Mouse (Mus musculus) C2C12 (cell line): Measurements from ENCODE around the gene Txndc16. TPM values are rescaled to one million over a fixed set of nuclear protein-coding genes. Genes with fewer than 3 reads are reported as not detected.

Experiments used
- H3K27me3 ChIP-seq: one replicate; pipeline ENCODE4 v1.6.1; 2011; ENCODE audit not compliant: control insufficient read depth, insufficient read depth, insufficient read length
- H3K36me3 ChIP-seq: one replicate; pipeline ENCODE4 v1.6.1; 2011; ENCODE audit not compliant: control insufficient read depth, insufficient read depth
- H3K4me3 ChIP-seq: one replicate; pipeline ENCODE4 v1.5.1; 2011; ENCODE audit warnings: mild to moderate bottlenecking, control low read depth; ENCODE audit not compliant: poor library complexity, insufficient read depth, severe bottlenecking
- H3K79me2 ChIP-seq: one replicate; pipeline ENCODE4 v1.6.1; 2011; ENCODE audit not compliant: control insufficient read depth, insufficient read depth
- H3K79me3 ChIP-seq: one replicate; pipeline ENCODE4 v1.6.1; 2011; ENCODE audit warnings: low read depth, control low read depth
- H3ac ChIP-seq: one replicate; pipeline ENCODE3; 2011; ENCODE audit warnings: low read depth; ENCODE audit not compliant: control insufficient read depth, insufficient read length
- CEBPB ChIP-seq: IDR thresholded peaks from one replicate; pipeline ENCODE4 v1.6.1; 2011; ENCODE audit warnings: low read depth, mild to moderate bottlenecking, control low read depth, moderate library complexity
- CTCF ChIP-seq: IDR thresholded peaks from one replicate; pipeline ENCODE4 v1.5.1; 2011; ENCODE audit not compliant: control insufficient read depth, insufficient read depth, insufficient read length
- FOSL1 ChIP-seq: IDR thresholded peaks from one replicate; pipeline ENCODE4 v1.8.0; 2011; ENCODE audit warnings: mild to moderate bottlenecking, low read length; ENCODE audit not compliant: poor library complexity, insufficient read depth, severe bottlenecking
- MAX ChIP-seq: IDR thresholded peaks from one replicate; pipeline ENCODE4 v1.6.1; 2011; ENCODE audit warnings: mild to moderate bottlenecking, control low read depth
- MYOD1 ChIP-seq: IDR thresholded peaks from one replicate; pipeline ENCODE4 v1.6.1; 2011; ENCODE audit warnings: low read depth; ENCODE audit not compliant: control insufficient read depth, insufficient read length
- MYOG ChIP-seq: IDR thresholded peaks from one replicate; pipeline ENCODE4 v1.6.1; 2011; ENCODE audit not compliant: control insufficient read depth, insufficient read length; ENCODE audit errors: extremely low read depth
- USF1 ChIP-seq: IDR thresholded peaks from one replicate; pipeline ENCODE4 v1.6.1; 2011; ENCODE audit warnings: low read depth, mild to moderate bottlenecking, control low read depth, moderate library complexity
- polyA plus RNA-seq: library from polyadenylated mRNA; unstranded; fragments of >200 nt; fragmentation: generic; extraction: Trizol; gene quantifications from one replicate; pipeline ENCODE4 v1.2.1, GENCODE M21; 2012; ENCODE audit warnings: missing spikeins

Gene Txndc16
- polyA plus RNA-seq, 1 experiment: 0.67 TPM

- no peak for TF ChIP-seq CTCF
- TF ChIP-seq MAX: no peak
- Histone ChIP-seq H3K27me3 (peaks cover 4% of the 10 kb centered on the region), H3K79me2 (no peaks in the 10 kb centered on the region), H3K79me3 (no peaks in the 10 kb centered on the region), H3K4me3 (no peak overlapping the region), H3ac (no peak overlapping the region), H3K36me3 (no peaks in the 10 kb centered on the region)
Measured at GRCm38 (mm10) chr14:45175012-45175740, 45.0 kb downstream of the Txndc16 start.

GRCm38 (mm10) chr14:45172260-45172659 is 47.9 kb downstream of the Txndc16 start:
- TF ChIP-seq CTCF: no peak
- no peak for TF ChIP-seq MYOD1
- TF ChIP-seq MYOG: no peak
- no peak for TF ChIP-seq CEBPB
- TF ChIP-seq MAX: no peak
- no peak for TF ChIP-seq USF1
- TF ChIP-seq FOSL1: no peak
- no peak overlapping the region for H3K4me3 ChIP-seq
- no peaks in the 10 kb centered on the region for H3K79me2 ChIP-seq
- peaks cover 4% of the 10 kb centered on the region for H3K27me3 ChIP-seq
- H3ac ChIP-seq: no peak overlapping the region
- H3K79me3 ChIP-seq: no peaks in the 10 kb centered on the region
- H3K36me3 ChIP-seq: no peaks in the 10 kb centered on the region

GRCm38 (mm10) chr14:45167366-45167765 is 52.8 kb downstream of the Txndc16 start:
- Histone ChIP-seq H3K4me3 (no peak overlapping the region), H3K79me2 (no peaks in the 10 kb centered on the region), H3K36me3 (no peaks in the 10 kb centered on the region), H3K27me3 (no peaks in the 10 kb centered on the region), H3ac (no peak overlapping the region), H3K79me3 (no peaks in the 10 kb centered on the region)
- TF ChIP-seq MYOG (no peak), CEBPB (no peak), FOSL1 (no peak), CTCF (no peak), MAX (no peak), USF1 (no peak), MYOD1 (no peak)

- TF ChIP-seq MYOG: no peak
- no peak for TF ChIP-seq USF1
- no peak for TF ChIP-seq CTCF
- no peak for TF ChIP-seq MYOD1
- no peak for TF ChIP-seq CEBPB
- no peak for TF ChIP-seq MAX
- no peak for TF ChIP-seq FOSL1
- H3K79me3 ChIP-seq: no peaks in the 10 kb centered on the region
- H3K36me3 ChIP-seq: no peaks in the 10 kb centered on the region
- H3ac ChIP-seq: no peak overlapping the region
- H3K79me2 ChIP-seq: no peaks in the 10 kb centered on the region
- H3K4me3 ChIP-seq: no peak overlapping the region
- no peaks in the 10 kb centered on the region for H3K27me3 ChIP-seq
Measured at GRCm38 (mm10) chr14:45155511-45156173, 64.5 kb downstream of the Txndc16 start.

GRCm38 (mm10) chr14:45153258-45153657 is 66.9 kb downstream of the Txndc16 start:
- Histone ChIP-seq H3K79me3 (no peaks in the 10 kb centered on the region), H3K36me3 (no peaks in the 10 kb centered on the region), H3ac (no peak overlapping the region), H3K79me2 (no peaks in the 10 kb centered on the region), H3K27me3 (no peaks in the 10 kb centered on the region), H3K4me3 (no peak overlapping the region)
- no peak for TF ChIP-seq CEBPB
- no peak for TF ChIP-seq USF1
- no peak for TF ChIP-seq MAX
- no peak for TF ChIP-seq CTCF

GRCm38 (mm10) chr14:45142511-45142910 is 77.6 kb downstream of the Txndc16 start:
- H3K36me3 ChIP-seq: no peaks in the 10 kb centered on the region
- no peak overlapping the region for H3ac ChIP-seq
- no peaks in the 10 kb centered on the region for H3K79me3 ChIP-seq
- no peak overlapping the region for H3K4me3 ChIP-seq
- no peak for TF ChIP-seq MYOD1
- no peak for TF ChIP-seq CTCF
- no peak for TF ChIP-seq MYOG
- TF ChIP-seq CEBPB: no peak
- TF ChIP-seq MAX: no peak
- no peak for TF ChIP-seq FOSL1
- no peak for TF ChIP-seq USF1
- H3K79me2 ChIP-seq: no peaks in the 10 kb centered on the region
- no peaks in the 10 kb centered on the region for H3K27me3 ChIP-seq
